Mouse (Mus musculus): ENCODE measurements at regions not wholly inside any gene's neighbourhood (a gene's known extent, or its start where the extent isn't known, plus 50 kb on each side); places are given as distances from the start of the nearest gene placed in this dataset.

- TF ChIP-seq CTCF (conservative IDR thresholded peaks at IDR 0.05; ENCODE audit: low read length) (no peak), NANOG (IDR thresholded peaks at IDR 0.05; ENCODE audit: borderline replicate concordance, low read length) (no peak), POU5F1 (IDR thresholded peaks at IDR 0.05; ENCODE audit: borderline replicate concordance, low read length) (no peak)
Measured at GRCm38 (mm10) chrX:11098366-11098765, 200.7 kb upstream of the H2al1a start.

Data from E14TG2a.4 (cell line).